Mouse (Mus musculus) erythroblast, embryonic 14.5 days (primary cell): ENCODE results near the gene Mon2. TPM values are rescaled to one million over a fixed set of nuclear protein-coding genes. Genes with fewer than 3 reads are reported as not detected.

Experiments
- H3K27me3 ChIP-seq: 2 replicates; pipeline ENCODE4 v1.6.1; 2012; ENCODE audit warnings: inconsistent platforms; ENCODE audit not compliant: control insufficient read depth
- H3K36me3 ChIP-seq: 2 replicates; pipeline ENCODE4 v1.6.1; 2012; ENCODE audit warnings: mild to moderate bottlenecking, inconsistent platforms; ENCODE audit not compliant: control insufficient read depth
- H3K4me1 ChIP-seq: 2 replicates; pipeline ENCODE4 v1.6.1; 2012; ENCODE audit warnings: inconsistent platforms; ENCODE audit not compliant: control insufficient read depth
- H3K4me3 ChIP-seq: replicated peaks from 2 replicates; pipeline ENCODE3; 2012; ENCODE audit warnings: moderate library complexity, mild to moderate bottlenecking, inconsistent platforms
- H3K9me3 ChIP-seq: 2 replicates; pipeline ENCODE4 v1.6.1; 2012; ENCODE audit warnings: low read length, inconsistent platforms, mixed read lengths; ENCODE audit not compliant: control insufficient read depth
- GATA1 ChIP-seq: IDR thresholded peaks from 2 replicates; pipeline ENCODE4 v1.6.1; 2012; ENCODE audit warnings: low read length, inconsistent platforms, mixed read lengths
- TAL1 ChIP-seq: IDR thresholded peaks from 3 replicates; pipeline ENCODE4 v1.6.1; 2012; ENCODE audit warnings: low read length, inconsistent platforms, mixed read lengths
- polyA plus RNA-seq: library from polyadenylated mRNA; stranded (reverse); fragments of >175 nt; gene quantifications from 2 replicates; pipeline ENCODE4 v1.2.3, GENCODE M21; 2012

The Mon2 gene
- polyA plus RNA-seq, 1 experiment, result 0.45 TPM

- Histone ChIP-seq H3K36me3 (no peaks in the 10 kb centered on the region), H3K4me3 (no peak overlapping the region), H3K9me3 (no peaks in the 10 kb centered on the region), H3K4me1 (no peaks in the 10 kb centered on the region), H3K27me3 (no peaks in the 10 kb centered on the region)
- no peak for TF ChIP-seq GATA1
- TF ChIP-seq TAL1, result no peak
Observed at GRCm38 (mm10) chr10:122944888-122945287, 131.4 kb downstream of the Mon2 start.

- no peaks in the 10 kb centered on the region for H3K9me3 ChIP-seq
- no peak for TF ChIP-seq TAL1
- no peak for TF ChIP-seq GATA1
- no peaks in the 10 kb centered on the region for H3K27me3 ChIP-seq
- no peak overlapping the region for H3K4me3 ChIP-seq
- H3K36me3 ChIP-seq, result no peaks in the 10 kb centered on the region
- no peaks in the 10 kb centered on the region for H3K4me1 ChIP-seq
Observed at GRCm38 (mm10) chr10:122943824-122944223, 132.5 kb downstream of the Mon2 start.

GRCm38 (mm10) chr10:122942771-122943170 is 133.5 kb downstream of the Mon2 start:
- no peaks in the 10 kb centered on the region for H3K9me3 ChIP-seq
- TF ChIP-seq GATA1, result no peak
- no peak for TF ChIP-seq TAL1
- no peaks in the 10 kb centered on the region for H3K36me3 ChIP-seq
- H3K27me3 ChIP-seq, result no peaks in the 10 kb centered on the region
- no peak overlapping the region for H3K4me3 ChIP-seq
- H3K4me1 ChIP-seq, result no peaks in the 10 kb centered on the region

Other genes starting within 250 kb of the Mon2 start
- gene Usp15, start 120.5 kb upstream of the Mon2 start, polyA plus RNA-seq, result 0.84 and 1.4 TPM in 2 replicates
- 0.01 and 0.02 TPM in 2 replicates for gene Fam19a2, start 187.5 kb upstream of the Mon2 start, polyA plus RNA-seq